Mouse (Mus musculus) left cerebral cortex, adult 8-10 months (tissue): ENCODE results near the gene Fgfr2. TPM values are rescaled to one million over a fixed set of nuclear protein-coding genes. Genes with fewer than 3 reads are reported as not detected.

Experiments used
- DNase-seq, 2 experiments: peaks; one replicate each; pipeline ENCODE4 v3.0.0; 2022; ENCODE audit warnings: low spot score in 2 of 2
- total RNA-seq, 4 experiments: library from RNA; stranded (reverse); gene quantifications; 2 replicates each; pipeline ENCODE4 v1.2.4; 2022

Gene Fgfr2
- total RNA-seq, 4 experiments from 2014 or later, result 50.6 to 73.1 (median 64.8) TPM

DNA sequence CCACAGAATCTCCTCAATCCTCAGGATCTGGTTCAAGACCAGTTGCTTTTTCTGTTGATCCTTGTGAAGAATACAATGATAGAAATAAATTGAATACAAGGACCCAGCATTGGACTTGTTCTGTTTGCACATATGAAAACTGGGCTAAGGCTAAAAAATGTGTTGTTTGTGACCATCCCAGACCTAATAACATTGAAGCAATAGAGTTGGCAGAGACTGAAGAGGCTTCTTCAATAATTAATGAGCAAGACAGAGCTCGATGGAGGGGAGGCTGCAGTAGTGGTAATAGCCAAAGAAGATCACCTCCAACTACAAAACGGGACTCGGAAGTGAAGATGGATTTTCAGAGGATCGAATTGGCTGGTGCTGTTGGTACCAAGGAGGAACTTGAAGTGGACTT lies 173.2 kb downstream of the Fgfr2 start:
- no peak for DNase-seq

DNA sequence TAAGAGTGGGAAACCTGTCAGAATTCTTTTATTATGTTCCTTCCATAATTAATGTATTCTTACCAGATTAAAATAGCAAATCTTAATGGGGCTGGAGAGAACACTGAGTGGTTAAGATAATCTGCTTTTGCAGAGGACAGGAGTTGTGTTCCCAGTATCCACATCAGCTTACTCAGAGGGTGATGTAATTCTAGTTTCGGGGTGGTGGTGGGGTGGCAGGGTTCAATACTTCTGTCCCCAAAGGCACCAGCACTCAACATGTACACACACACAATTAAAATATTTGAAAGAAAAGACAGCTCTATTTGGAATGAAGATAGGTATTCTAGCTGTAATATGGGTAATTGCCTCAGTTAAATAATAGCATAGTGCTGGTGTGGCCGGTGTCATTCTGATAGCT lies 182.6 kb downstream of the Fgfr2 start:
- DNase-seq, result no peak

DNA sequence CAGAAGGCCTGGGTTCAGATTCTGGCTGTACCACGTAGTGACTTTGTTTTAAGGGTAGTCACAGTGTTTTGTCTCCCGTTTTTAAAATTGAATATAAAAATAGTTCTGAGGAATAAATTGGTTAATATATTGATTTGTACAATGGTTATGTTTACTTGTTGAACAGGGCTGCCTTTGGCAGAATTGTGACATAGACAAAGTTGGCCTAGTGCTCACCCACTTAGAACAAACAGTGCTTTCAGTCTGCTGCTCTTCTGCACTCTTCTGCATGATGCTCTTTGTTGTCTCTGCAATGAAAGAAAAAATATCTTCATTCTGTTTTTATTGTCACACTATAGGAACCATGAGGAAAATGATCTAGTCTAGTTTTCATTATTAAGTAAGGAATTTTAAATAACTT lies 184.0 kb downstream of the Fgfr2 start:
- DNase-seq, result no peak

DNA sequence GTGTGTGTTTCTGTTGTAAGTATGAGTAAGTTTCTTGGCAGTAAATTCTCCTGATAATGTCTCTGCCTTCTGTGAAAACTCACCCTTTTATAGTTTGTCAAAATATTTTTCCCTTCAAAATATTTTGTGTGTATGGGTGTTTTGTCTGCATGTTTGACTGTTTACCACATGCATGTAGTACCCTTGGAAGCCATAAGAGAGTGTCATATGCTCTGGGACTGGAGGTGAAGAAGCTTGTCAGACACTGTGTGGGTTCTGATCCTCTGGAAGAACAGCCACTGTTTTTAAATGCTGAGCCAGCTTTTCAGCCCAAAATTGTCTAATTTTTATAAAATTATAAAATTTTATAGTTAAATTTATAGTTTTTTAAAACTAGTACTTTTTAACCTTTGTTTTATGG lies 188.4 kb downstream of the Fgfr2 start:
- no peak for DNase-seq

DNA sequence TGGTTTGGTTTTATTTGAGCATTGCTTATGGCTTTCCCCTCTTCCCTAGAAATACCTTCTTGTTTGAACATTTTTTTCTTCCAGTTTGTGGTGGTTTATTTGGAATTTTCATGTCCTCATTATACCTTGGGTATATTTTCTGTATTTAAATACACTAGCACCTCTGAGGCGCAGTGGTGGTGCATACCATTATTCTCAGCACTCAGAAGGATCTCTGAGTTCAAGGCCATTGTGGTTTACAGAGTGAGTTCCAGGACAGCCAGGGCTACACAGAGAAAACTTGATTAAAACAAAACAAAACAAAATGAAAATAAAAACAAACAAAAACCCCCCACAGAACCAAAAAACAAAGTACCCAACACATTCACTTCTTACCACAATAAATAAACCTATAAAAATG lies 189.8 kb downstream of the Fgfr2 start:
- no peak for DNase-seq

DNA sequence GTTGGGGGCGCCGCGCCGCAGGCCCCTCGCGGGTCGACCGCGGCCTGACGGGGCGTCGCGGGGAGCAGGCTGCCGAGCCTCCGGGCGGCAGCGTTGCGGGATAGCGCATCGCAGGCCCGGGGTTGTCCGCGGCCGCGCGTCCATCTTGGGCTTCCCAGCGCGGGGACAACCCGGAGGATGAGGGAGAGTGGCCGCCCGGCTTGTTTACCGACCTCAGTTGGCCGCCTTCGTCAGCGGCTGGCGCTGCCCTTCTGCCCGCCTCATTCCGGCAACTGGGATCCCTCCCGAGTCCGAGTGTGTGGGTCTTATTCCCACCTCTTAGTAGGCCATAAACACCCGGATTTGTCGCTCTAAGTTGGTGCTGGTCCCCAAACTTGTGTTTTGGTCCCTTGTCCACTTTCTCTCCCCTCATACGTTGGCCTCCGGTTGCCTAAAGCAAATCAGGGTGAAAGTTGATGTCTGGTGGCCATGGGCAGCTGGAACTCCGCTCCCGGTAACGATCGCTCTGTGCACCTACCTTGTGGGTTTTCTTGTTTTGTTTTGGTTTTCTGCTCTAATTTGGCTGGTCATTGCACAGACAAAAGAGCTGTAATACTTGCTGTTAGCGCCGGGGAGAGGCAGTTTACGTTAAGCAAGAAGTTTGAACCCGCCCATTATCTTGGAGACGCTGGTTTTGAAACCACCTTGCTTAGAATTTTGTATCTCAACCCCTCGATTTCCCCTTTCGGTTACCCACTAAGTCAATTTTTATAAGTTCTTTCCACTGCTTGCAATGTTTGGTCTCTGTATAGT lies 191.4 kb downstream of the Fgfr2 start:
- peak in 1 of 2 experiments; percentile 27 for DNase-seq

DNA sequence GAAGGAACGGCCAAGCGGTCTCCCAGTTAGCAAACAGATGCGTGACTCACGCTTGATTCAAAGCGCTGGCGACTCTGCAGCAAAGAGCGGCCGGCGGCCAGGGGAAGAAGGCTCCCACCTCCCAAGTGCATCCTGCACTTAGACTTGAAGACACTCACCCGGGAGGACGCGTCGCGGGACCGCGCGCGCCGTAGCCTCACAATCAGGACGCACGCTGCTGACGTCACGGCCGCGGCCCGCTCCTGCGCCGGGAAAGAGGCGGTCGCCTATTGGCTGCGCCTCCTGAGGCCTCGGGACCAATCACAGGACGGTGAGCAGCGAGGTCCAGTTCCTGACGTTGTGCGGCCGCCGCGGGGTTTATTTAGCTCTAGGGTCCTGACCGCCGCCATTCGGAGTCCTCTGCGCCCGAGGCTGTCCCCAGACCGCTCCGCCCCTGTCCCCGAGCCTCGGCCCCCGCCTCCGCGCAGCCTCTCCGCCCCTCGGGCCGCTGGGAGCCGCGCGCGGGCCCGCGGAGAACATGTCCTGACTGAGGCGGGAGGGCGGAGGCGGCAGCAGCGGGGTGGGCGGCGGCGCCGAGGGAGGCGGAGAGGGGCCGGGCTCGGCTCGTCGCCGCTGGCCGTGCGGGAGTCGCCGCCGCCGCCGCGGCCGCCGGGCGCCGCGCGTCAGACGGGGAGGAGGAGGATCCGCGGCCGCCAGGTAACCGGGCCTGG lies 192.1 kb downstream of the Fgfr2 start, which contains the start of gene Zranb1:
Gene Zranb1, plus strand, starts transcription at position 293 of the 710 bp plus-strand sequence.
- DNase-seq, result peak; percentile 98 to 99

DNA sequence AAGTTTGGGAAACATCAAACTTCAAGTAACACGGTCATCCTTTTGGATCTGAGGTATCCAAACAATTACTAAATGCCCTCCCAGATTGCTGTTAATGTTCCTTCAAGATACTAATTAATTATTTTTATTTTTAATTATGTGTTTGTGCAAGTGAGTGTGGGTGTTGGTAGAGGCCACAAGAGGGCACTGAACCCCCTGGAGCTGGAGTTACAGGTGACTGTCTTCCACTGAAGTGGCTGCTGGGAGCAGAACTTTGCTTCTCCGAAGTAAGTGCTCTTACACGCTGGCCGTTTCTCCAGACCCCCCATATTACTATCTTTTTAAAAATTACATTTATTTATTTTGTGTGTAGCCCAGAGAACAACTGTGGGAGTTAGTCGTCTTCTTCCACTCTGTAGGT lies 193.1 kb downstream of the Fgfr2 start:
- no peak for DNase-seq

DNA sequence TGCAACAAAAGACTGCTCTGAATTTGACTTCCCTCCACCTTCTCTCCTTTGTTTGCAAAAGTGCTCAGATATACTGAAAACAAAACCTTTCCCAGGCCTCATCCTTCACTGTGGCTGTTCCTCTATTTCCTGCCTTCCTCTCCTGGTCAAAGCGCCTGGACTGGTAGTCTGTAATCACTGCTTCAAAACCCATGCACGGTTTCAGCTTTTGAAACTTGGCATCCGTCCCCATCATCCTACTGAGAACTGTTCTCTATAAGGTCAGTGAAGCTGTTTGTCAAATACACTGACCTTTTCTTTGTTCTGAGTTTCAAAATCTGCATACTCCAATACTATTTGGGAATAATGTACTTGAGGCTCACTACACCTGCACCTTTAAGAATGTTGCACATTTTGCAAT lies 195.9 kb downstream of the Fgfr2 start:
- DNase-seq, result no peak

DNA sequence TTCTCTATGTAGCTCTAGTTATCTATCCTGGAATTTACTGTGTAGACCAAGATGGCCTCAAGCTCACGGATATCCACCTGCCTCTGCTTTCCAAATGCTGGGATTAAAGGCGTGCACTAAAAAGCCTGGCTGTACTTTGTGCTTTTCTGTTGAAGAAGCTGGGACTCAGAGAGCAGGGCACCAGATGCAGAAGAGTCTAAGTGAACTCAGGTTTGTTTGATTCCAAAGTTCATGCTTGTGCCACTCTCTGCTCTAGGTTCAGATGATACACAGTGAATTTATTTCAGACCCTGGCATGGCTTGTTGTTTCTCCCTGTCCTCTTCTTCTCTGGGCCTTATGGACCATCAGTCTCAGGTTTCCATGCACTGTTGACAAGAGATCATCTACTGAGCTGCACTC lies 197.9 kb downstream of the Fgfr2 start:
- DNase-seq, result no peak

DNA sequence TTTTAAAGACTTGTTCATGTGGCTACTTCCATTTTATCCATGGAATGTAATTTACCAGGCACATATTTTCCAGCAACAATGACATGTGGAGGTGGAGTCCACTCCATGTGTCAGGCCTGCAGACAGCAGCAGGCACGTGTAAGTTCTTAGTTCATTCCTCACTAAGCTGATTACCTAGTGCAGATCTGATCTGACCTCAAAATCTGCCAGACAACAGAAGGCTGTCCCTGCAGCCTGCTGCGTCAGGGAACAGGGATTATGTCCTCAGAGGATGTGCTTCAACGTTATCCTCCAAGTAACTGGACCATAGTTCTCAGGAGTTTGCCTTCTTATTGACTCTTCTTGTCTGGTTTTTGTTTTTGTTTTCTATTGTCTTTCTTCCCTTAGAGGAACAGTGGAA lies 201.2 kb downstream of the Fgfr2 start:
- DNase-seq, result no peak

DNA sequence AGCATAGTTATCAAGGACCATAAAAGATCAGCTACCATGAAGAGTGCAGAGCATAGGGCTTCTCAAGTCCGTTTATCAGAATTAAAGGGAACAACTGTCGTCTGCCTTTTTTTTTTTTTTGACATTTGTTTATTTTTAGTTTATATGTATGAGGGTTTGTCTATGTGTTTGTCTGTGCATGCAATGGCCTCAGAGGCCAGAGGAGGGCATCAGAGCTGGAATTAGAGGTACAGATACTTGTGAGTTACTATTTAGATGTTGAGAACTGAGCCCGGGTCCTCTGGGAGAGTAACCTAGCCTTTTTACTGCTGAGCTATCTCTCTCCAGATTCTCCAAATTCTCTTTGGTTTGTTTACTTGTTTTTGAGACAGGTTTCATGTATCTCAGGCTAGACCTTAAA lies 219.4 kb downstream of the Fgfr2 start:
- DNase-seq, result no peak

DNA sequence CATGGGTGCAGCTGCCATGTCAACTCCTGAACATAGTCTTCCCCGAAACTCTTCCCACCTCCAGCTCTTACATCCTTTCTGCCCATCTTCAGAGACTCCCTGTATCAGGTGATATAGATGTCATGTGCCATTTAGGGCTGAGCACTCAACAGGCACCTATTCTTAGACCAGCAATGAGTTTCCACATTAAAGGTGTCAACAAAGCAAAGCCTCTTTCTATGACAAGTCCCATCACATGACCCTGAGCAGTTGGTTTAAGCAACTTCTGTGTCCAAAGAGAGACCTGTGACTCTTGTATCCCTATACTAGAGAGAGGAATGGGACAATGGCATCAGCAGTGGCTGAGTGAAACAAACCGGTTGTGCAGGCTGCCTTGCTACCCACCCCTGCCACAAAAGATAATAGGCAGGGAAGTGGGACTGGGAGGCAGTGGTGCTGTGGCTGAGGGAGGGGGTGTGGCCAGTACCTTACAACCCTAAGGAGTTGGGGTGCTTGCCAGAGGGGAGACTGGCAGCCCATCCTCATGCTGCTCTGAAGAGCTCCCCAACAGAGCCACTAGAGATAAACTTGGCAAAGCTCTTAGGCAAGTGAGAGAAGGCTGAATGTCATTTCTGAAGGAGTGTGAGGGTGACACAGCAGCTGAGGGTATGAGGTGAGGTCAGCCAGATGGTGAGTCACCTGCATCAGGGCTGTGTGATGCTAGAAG lies 222.2 kb downstream of the Fgfr2 start:
- no peak for DNase-seq

DNA sequence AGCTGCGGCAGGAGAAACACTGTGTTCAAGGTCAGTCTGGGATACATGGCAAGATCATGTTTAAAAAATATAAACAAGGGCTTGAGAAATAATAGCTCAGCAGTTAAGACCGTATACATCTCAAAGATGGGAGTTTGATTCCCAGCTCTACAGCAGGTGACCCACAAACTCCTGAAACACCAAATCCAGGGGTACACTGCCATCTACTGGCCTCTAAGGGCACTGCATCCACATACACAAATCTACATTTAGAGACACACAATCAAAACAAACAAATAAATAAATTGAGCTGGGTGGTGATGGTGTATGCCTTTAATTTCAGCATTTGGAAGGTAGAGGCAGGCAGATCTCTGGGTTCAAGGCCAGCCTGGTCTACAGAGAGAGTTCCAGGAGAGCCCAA lies 224.9 kb downstream of the Fgfr2 start:
- no peak for DNase-seq

DNA sequence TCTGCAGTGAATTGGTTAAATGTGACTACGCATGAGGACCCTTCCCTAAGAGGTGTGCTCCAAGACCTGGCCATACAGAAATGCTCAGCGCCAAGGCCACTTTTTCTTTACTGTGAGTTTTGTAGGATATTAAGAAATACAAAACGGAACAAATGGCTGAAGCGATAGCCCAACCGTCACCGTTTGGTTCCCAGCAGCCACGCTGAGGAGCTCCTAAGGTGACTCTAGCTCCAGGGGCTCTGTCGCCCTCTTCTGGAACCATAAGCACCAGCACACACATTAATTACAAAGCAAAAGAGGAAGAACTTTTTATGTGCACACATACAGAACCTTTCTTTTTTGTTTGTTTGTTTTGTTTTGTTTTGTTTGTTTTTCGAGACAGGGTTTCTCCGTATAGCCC lies 225.9 kb downstream of the Fgfr2 start:
- no peak for DNase-seq

DNA sequence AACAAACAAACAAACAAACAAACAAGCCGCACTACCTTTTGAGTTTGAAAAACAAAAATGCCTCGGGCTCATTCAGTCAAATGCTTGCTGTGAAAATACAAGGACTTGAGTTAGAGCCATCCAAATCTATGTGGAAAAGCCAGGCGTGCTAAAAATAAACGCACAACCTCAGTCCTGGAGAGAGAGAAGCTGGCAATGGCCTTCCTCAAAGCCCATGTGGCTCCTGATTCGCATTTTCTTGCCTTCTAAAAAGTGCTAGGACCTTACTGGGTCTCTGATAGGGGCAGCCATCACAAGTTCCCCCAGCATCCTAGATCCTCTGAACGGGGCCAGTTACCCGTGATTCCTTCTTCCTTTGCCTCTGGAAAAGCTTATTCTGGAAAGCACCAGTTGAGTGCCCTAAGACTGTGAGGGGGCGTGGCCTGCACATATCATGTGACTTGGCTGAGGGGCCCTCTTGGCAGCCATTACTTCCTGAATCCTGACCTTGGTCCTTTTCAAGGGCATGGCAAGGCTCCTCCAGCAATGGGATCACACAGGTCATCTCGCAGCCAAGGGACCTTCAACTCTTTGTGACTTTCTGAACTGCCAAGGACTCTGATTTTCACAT lies 226.8 kb downstream of the Fgfr2 start:
- no peak for DNase-seq

DNA sequence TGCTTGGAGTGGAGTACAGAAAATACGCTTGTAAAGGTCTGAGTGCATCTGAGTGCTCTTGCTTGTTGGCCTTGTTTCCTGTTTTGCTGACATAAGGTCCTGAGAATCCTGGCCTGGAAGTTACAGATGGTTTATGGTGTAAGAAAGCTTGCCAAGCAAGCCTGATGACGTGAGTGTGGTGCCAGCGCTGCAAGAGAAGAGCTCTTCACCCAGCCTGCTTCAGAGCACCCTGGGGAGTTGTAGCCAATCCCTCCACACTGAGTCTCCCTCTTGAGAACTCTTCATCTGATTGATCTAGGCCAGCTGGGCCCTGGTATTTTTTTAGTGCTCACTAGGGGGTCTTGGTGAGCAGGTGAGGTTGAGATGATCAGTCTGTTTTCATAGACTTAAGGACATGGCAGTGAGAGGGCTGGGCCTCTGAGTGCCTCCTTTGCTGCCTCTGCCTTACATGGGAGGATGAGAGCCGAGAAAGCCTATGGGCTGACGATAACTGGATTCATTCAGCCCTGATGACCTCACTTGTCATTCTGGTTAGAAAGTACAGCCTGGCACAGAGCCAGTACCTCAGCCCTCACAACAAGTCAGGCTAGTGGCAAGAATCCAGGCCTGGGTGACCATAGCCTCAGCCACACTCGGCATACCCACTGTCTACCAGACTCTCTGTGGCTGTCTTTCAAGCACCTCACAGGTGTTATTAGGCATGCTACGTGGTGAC lies 228.2 kb downstream of the Fgfr2 start:
- no peak for DNase-seq

DNA sequence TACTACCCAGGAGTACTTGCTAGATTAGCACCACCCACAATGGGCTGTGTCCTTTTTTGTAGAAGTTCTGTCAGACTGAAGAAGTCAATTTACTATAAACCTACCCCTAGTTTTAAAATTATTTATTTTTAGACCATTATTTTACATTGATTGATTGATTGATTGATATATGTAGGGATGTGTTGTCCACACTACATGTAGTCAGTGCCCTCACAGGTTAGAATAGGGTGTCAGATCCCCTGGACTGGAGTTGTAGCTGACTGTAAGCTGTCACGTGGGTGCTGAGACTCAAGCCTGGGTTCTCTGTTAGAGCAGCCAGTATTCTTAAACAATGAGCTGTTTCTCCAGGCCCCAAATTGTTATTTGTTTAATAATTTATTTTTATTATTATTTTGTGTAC lies 229.8 kb downstream of the Fgfr2 start:
- no peak for DNase-seq

DNA sequence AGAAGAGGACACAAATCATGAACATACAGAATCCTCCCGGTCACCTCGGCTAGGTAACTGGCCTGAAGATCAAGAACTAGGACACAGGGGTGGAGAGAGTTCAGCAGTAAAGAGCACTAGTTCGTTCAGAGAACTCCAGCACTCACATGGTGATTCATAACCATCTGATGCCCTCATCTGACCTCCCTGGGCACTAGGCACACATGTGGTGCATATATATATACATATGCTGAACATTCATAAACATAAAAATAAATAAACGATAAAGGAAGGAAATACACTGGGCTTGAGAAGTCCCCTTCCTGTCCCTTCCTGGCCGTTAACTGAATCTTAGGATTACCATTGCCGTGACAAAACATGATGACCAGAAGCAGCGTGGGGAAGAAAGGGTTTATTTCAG lies 230.3 kb downstream of the Fgfr2 start:
- DNase-seq, result no peak

DNA sequence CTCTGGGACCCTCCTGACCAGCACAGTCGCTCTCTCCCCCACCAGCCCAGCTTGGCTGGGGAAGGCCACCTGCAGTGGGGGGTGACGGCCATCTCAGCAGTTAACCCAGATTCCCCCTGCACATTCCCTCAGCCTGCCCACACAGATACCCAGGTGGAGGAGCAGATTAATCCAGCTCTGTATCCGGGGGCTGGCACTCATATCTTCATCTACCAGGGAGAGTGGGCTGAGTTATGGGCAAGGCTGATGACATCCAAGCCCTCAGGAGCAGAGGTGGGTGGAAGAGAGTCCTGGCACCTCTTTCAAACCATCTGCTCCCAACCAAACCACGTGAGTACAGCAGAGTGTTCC lies 230.9 kb downstream of the Fgfr2 start:
- no peak for DNase-seq

DNA sequence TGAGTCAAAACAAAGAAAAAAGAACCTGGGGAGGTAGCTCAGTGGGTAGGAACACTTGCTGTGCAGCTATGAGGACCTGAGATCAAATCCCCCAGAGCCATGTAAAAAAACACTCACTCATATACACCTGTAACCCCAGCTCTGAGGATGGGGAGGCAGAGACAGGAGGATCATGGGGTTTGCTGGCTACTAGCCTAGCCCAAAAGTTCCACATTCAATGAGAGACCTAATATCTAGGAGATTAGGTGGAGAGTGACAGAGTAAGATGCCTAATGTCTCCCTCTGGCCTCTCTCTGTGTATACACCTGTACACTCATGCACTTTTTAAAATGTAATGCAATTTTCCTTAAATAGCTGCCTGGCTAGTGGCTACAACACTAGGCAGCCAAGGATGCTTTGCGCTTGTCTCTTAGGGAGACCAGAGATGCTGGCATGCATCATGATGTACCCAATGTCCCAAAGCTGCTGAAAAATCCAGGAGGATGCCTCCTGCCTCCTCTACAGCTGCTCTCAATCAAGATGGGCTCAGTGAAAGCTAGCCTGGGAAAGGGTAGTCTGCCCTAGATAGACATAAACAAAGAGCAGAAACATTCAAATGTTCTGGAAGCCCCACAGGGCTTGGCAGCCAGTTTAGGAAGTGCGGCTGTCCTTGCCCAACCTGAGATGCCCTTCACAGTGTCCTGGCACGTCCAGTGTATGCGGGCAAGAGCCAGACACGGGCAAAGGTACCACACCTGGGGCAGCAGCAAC lies 231.4 kb downstream of the Fgfr2 start:
- no peak for DNase-seq
